Mouse (Mus musculus) neural tube, embryonic 12.5 days (tissue): ENCODE measurements around the gene Tagln3. TPM values are rescaled to one million over a fixed set of nuclear protein-coding genes. Genes with fewer than 3 reads are reported as not detected.
A peak's percentile ranks its signal among the peaks of the same experiment; 100 is the strongest.

Source experiments
- ATAC-seq: fragments of 200-750 bp; cut with Nextera tagmentation; 2 replicates; pipeline ENCODE4 v1.8.0; 2017; ENCODE audit warnings: low read depth, mild to moderate bottlenecking, moderate TSS enrichment, moderate library complexity; ENCODE audit not compliant: low FRiP score
- H3K27ac ChIP-seq: fragments of 300-500 bp; sonication (generic); 2 replicates; pipeline ENCODE4 v1.5.1; 2016
- H3K27me3 ChIP-seq: fragments of 300-500 bp; sonication (generic); replicated peaks from 2 replicates; pipeline ENCODE4 v1.6.1; 2016; ENCODE audit warnings: mild to moderate bottlenecking
- H3K36me3 ChIP-seq: fragments of 300-500 bp; sonication (generic); 2 replicates; pipeline ENCODE4 v1.6.1; 2016; ENCODE audit warnings: mild to moderate bottlenecking
- H3K4me1 ChIP-seq: fragments of 300-500 bp; sonication (generic); 2 replicates; pipeline ENCODE4 v1.6.1; 2016
- H3K4me2 ChIP-seq: fragments of 300-500 bp; sonication (generic); replicated peaks from 2 replicates; pipeline ENCODE4 v1.6.1; 2016; ENCODE audit warnings: mild to moderate bottlenecking
- H3K4me3 ChIP-seq: fragments of 300-500 bp; sonication (generic); 2 replicates; pipeline ENCODE4 v1.5.1; 2016
- H3K9ac ChIP-seq: fragments of 300-500 bp; sonication (generic); 2 replicates; pipeline ENCODE4 v1.6.1; 2016; ENCODE audit warnings: mild to moderate bottlenecking
- H3K9me3 ChIP-seq: fragments of 300-500 bp; sonication (generic); 2 replicates; pipeline ENCODE4 v1.6.1; 2016; ENCODE audit warnings: mild to moderate bottlenecking
- WGBS: fragments of 180-500 bp; shearing (Covaris S2); methylation state at CpG from one replicate; pipeline ENCODE4 v1.1.7; 2016; 5-methylcytosine and 5-hydroxymethylcytosine counted together
- polyA plus RNA-seq: library from polyadenylated mRNA; unstranded; fragments of >200 nt; fragmentation: Nextera tagmentation; extraction: Ambion mirVana; gene quantifications from 2 replicates; pipeline ENCODE4 v1.2.1, GENCODE M21; 2016

The Tagln3 gene
- 584 and 621 TPM in 2 replicates for polyA plus RNA-seq

- H3K4me1 ChIP-seq: peaks cover 45% of the 10 kb centered on the region
- peak within 1 kb of the TSS; percentile 84 for H3K9ac ChIP-seq
- no peaks in the 10 kb centered on the region for H3K9me3 ChIP-seq
- H3K4me2 ChIP-seq: peak within 1 kb of the TSS; percentile 64
- peak; percentile 90 for ATAC-seq
- H3K36me3 ChIP-seq: peaks cover 29% of the 10 kb centered on the region
- H3K27me3 ChIP-seq: no peaks in the 10 kb centered on the region
- under 1% methylated on average over 30 of the region's 30 CpGs for WGBS
- H3K27ac ChIP-seq: peak within 1 kb of the TSS; percentile 93
- peak within 1 kb of the TSS; percentile 56 for H3K4me3 ChIP-seq
Observed at GRCm38 (mm10) chr16:45724061-45724741, at the start of gene Tagln3. Tagln3 (minus strand) TSS chr16:45724608.

GRCm38 (mm10) chr16:45770914-45771313 is 46.5 kb upstream of the Tagln3 start:
- 95% methylated on average over 6 of the region's 6 CpGs for WGBS
- Histone ChIP-seq H3K4me2 (no peak overlapping the region), H3K4me3 (no peak overlapping the region)

GRCm38 (mm10) chr16:45767853-45768640 is 43.6 kb upstream of the Tagln3 start:
- H3K27ac ChIP-seq: no peak overlapping the region
- no peak overlapping the region for H3K9ac ChIP-seq
- no peak overlapping the region for H3K4me3 ChIP-seq
- H3K4me1 ChIP-seq: peaks cover 7% of the 10 kb centered on the region; the same call in 1 of the 2 replicates
- H3K9me3 ChIP-seq: no peaks in the 10 kb centered on the region
- no peak overlapping the region for H3K4me2 ChIP-seq
- H3K36me3 ChIP-seq: peaks cover 3% of the 10 kb centered on the region; the same call in 1 of the 2 replicates
- no peaks in the 10 kb centered on the region for H3K27me3 ChIP-seq
- ATAC-seq: 0 out of 2 replicates have a peak, but pooled peaks have one; percentile 48
- 68% methylated on average over 10 of the region's 10 CpGs for WGBS

More at GRCm38 (mm10) chr16:45770914-45771313, 46.5 kb upstream of the Tagln3 start:
- no peak for ATAC-seq
- H3K36me3 ChIP-seq: peaks cover 3% of the 10 kb centered on the region; the same call in 1 of the 2 replicates
- H3K9ac ChIP-seq: no peak overlapping the region
- H3K9me3 ChIP-seq: no peaks in the 10 kb centered on the region
- no peaks in the 10 kb centered on the region for H3K27me3 ChIP-seq
- peaks cover 7% of the 10 kb centered on the region; the same call in 1 of the 2 replicates for H3K4me1 ChIP-seq
- H3K27ac ChIP-seq: no peak overlapping the region

GRCm38 (mm10) chr16:45767434-45767833 is 43.0 kb upstream of the Tagln3 start:
- 44% methylated on average over 4 of the region's 4 CpGs for WGBS
- H3K4me1 ChIP-seq: peaks cover 7% of the 10 kb centered on the region; the same call in 1 of the 2 replicates
- ATAC-seq: peak; percentile 63
- no peak overlapping the region for H3K4me2 ChIP-seq
- no peak overlapping the region for H3K27ac ChIP-seq
- no peaks in the 10 kb centered on the region for H3K27me3 ChIP-seq
- peaks cover 3% of the 10 kb centered on the region; the same call in 1 of the 2 replicates for H3K36me3 ChIP-seq
- no peaks in the 10 kb centered on the region for H3K9me3 ChIP-seq
- no peak overlapping the region for H3K9ac ChIP-seq
- no peak overlapping the region for H3K4me3 ChIP-seq

GRCm38 (mm10) chr16:45765801-45766494 is 41.5 kb upstream of the Tagln3 start:
- WGBS: 90% methylated on average over 7 of the region's 7 CpGs
- H3K36me3 ChIP-seq: peaks cover 2% of the 10 kb centered on the region; the same call in 1 of the 2 replicates

GRCm38 (mm10) chr16:45765102-45765501 is 40.7 kb upstream of the Tagln3 start:
- Histone ChIP-seq H3K27ac (no peak overlapping the region), H3K4me2 (no peak overlapping the region), H3K4me3 (no peak overlapping the region), H3K9ac (no peak overlapping the region), H3K9me3 (no peaks in the 10 kb centered on the region), H3K27me3 (no peaks in the 10 kb centered on the region), H3K4me1 (peaks cover 7% of the 10 kb centered on the region; the same call in 1 of the 2 replicates), H3K36me3 (no peaks in the 10 kb centered on the region; the same call in 1 of the 2 replicates)
- 88% methylated on average over 3 of the region's 3 CpGs for WGBS
- ATAC-seq: no peak

More at GRCm38 (mm10) chr16:45765801-45766494, 41.5 kb upstream of the Tagln3 start:
- Histone ChIP-seq H3K9me3 (no peaks in the 10 kb centered on the region), H3K4me2 (no peak overlapping the region), H3K9ac (no peak overlapping the region), H3K27me3 (no peaks in the 10 kb centered on the region), H3K4me3 (no peak overlapping the region), H3K4me1 (peaks cover 7% of the 10 kb centered on the region; the same call in 1 of the 2 replicates), H3K27ac (no peak overlapping the region)
- no peak for ATAC-seq

- H3K27ac ChIP-seq: no peak overlapping the region
- no peak overlapping the region for H3K9ac ChIP-seq
- ATAC-seq: no peak
- no peak overlapping the region for H3K4me3 ChIP-seq
- H3K4me2 ChIP-seq: no peak overlapping the region
- 0 out of 2 replicates have a peak, but pooled peaks cover 2% of the 10 kb centered on the region for H3K4me1 ChIP-seq
- H3K36me3 ChIP-seq: no peaks in the 10 kb centered on the region; the same call in 1 of the 2 replicates
- H3K9me3 ChIP-seq: no peaks in the 10 kb centered on the region
- WGBS: 70% methylated on average over 13 of the region's 13 CpGs
- H3K27me3 ChIP-seq: no peaks in the 10 kb centered on the region
Observed at GRCm38 (mm10) chr16:45762859-45763505, 38.6 kb upstream of the Tagln3 start.

- H3K4me2 ChIP-seq: no peak overlapping the region
- H3K4me1 ChIP-seq: no peaks in the 10 kb centered on the region
- H3K27ac ChIP-seq: no peak overlapping the region
- no peaks in the 10 kb centered on the region for H3K27me3 ChIP-seq
- no peak overlapping the region for H3K4me3 ChIP-seq
- no peak overlapping the region for H3K9ac ChIP-seq
- 80% methylated on average over 1 of the region's 1 CpGs for WGBS
- H3K36me3 ChIP-seq: no peaks in the 10 kb centered on the region; the same call in 1 of the 2 replicates
- ATAC-seq: no peak
- no peaks in the 10 kb centered on the region for H3K9me3 ChIP-seq
Observed at GRCm38 (mm10) chr16:45761425-45761824, 37.0 kb upstream of the Tagln3 start.

GRCm38 (mm10) chr16:45758726-45759269 is 34.4 kb upstream of the Tagln3 start:
- Histone ChIP-seq H3K27ac (no peak overlapping the region), H3K9me3 (no peaks in the 10 kb centered on the region), H3K36me3 (no peaks in the 10 kb centered on the region; the same call in 1 of the 2 replicates), H3K4me3 (no peak overlapping the region), H3K27me3 (no peaks in the 10 kb centered on the region), H3K9ac (no peak overlapping the region), H3K4me1 (no peaks in the 10 kb centered on the region), H3K4me2 (no peak overlapping the region)
- 87% methylated on average over 9 of the region's 9 CpGs for WGBS
- ATAC-seq: no peak

- Histone ChIP-seq H3K36me3 (no peaks in the 10 kb centered on the region; the same call in 1 of the 2 replicates), H3K9ac (no peak overlapping the region), H3K4me3 (no peak overlapping the region), H3K27ac (no peak overlapping the region), H3K4me2 (no peak overlapping the region), H3K4me1 (no peaks in the 10 kb centered on the region), H3K9me3 (no peaks in the 10 kb centered on the region), H3K27me3 (no peaks in the 10 kb centered on the region)
- peak; percentile 58 for ATAC-seq
- WGBS: 90% methylated on average over 12 of the region's 12 CpGs
Observed at GRCm38 (mm10) chr16:45757421-45758078, 33.1 kb upstream of the Tagln3 start.

- WGBS: 51% methylated on average over 9 of the region's 9 CpGs
- Histone ChIP-seq H3K4me1 (no peaks in the 10 kb centered on the region), H3K27me3 (no peaks in the 10 kb centered on the region), H3K9ac (no peak overlapping the region), H3K27ac (no peak overlapping the region), H3K4me2 (no peak overlapping the region), H3K4me3 (no peak overlapping the region), H3K9me3 (no peaks in the 10 kb centered on the region), H3K36me3 (no peaks in the 10 kb centered on the region; the same call in 1 of the 2 replicates)
- peak; percentile 82 for ATAC-seq
Observed at GRCm38 (mm10) chr16:45756855-45757254, 32.4 kb upstream of the Tagln3 start.
